Mouse (Mus musculus) kidney, adult 2 months (tissue): ENCODE measurements around the gene Gpr1.
"Not testable (repeated sequence)": the region's sequence is repeated elsewhere in the genome, so short reads cannot be mapped to it uniquely, and the experiment has no call there.

Experiments
- CTCF ChIP-seq: fragments of 200-500 bp; conservative IDR thresholded peaks from 2 replicates; pipeline ENCODE4 v1.5.1; 2011; ENCODE audit warnings: low read depth, mild to moderate bottlenecking, control low read depth, low read length, moderate library complexity, mixed read lengths; ENCODE audit not compliant: insufficient read depth, insufficient read length
- POLR2A ChIP-seq: fragments of 200-500 bp; IDR thresholded peaks from one replicate; pipeline ENCODE4 v1.6.1; 2011; ENCODE audit warnings: low read depth, low read length, control low read depth

DNA sequence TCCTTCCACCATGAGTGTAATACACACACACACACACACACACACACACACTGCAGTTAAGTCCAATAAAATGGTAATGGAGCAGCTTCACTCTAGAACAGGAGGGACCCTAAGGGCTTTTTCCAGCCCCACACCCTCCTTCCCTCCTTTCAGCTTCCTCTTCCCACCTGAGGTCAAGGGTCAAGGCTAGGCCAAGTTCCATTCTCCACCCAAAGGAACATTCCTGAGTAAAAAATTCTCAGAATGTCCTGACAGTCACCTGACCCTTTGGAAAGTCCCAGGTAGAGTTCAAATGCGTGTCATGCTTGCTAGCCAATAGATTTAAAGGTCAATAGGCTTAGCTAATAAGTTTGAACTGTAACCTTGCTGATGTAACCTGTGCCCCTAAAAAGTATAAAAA, 75.8 kb downstream of the Gpr1 start:
- not testable (repeated sequence) for TF ChIP-seq CTCF, POLR2A
